Mouse (Mus musculus): Measurements from ENCODE around the gene Larp4b.

DNA sequence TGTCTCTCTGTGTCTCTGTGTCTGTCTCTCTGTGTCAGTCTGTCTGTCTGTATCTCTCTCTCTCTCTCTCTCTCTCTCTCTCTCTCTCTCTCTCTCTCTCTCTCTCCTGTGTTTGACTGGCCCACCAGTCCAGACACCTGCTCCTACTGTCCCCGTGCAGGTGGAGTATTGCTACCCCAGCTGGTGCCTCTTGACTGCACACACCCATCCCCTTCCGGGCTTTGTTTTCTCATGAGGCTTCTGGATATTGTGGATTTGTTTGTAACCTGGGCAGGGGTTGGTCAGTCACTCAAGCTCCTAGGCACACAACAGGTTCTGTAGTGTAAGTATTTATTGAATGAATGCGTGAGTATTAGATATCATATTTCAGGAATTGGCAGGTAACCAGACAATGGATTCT is 104.4 kb downstream of the Larp4b start:
- TF ChIP-seq CTCF (IDR thresholded peaks at IDR 0.05; ENCODE audit: control insufficient read depth, insufficient read depth, low read length) (no peak), POLR2A (IDR thresholded peaks at IDR 0.05; ENCODE audit: borderline replicate concordance, control insufficient read depth, low read depth, low read length) (no peak)
